Mouse (Mus musculus): Measurements from ENCODE around the gene Il6st.

Gene Il6st

GRCm38 (mm10) chr13:112447108-112447665, 16.7 kb upstream of the Il6st start:
- DNase-seq = no peak

DNA sequence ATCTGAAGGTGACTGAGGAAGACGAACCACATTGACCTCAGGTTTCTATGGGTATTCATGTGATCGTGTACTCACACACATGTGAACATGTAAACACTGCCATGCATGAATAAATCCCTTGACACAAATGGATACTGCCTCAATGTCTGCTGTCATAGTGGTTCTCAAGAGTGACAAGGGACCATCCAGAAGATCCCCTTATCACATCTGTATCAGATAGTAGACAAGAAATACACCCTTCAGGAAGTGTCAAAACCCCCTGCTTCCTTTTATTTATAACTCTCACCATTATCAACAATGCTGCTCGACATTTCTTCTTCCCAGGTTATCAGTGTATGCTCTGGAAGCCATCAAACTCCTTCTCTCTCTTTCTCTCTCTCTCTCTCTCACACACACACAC, 13.7 kb upstream of the Il6st start:
- no peak for DNase-seq

- DNase-seq = no peak
These were observed 6.5 kb upstream of the Il6st start for GRCm38 (mm10) chr13:112457366-112457765.

- no peak for DNase-seq
These were observed 5.9 kb upstream of the Il6st start for GRCm38 (mm10) chr13:112458016-112458415.

- DNase-seq = no peak
These were observed 5.3 kb upstream of the Il6st start for GRCm38 (mm10) chr13:112458435-112459018.

GRCm38 (mm10) chr13:112459956-112460355, 3.9 kb upstream of the Il6st start:
- no peak for DNase-seq

DNA sequence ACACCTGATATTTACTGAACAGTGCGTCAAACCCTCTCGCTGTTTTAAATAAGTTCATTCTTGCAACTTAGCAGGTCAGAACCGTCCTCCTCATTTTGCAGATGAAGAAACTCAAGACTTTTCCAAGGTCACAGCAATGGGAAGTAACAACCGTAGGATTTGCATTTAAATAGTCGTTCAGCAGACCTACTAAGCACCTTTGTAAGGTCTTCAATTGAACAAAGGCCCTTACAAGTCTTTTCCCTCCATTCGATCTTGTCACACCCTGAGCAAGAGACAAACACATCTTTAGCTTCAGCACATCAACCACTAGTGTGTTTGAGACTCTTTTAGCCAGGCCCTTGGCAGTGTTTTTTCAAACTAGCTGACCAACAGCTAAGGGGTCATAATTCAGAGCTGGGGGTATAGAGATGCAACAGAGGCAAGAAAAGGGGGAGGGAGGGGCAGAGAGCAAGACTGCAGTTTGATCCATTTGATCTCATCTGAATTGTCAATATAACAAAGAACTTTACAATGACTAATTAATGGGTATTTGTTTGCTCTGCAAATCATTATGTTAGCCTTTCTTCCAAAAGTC, 1.4 kb upstream of the Il6st start:
- DNase-seq = no peak

DNA sequence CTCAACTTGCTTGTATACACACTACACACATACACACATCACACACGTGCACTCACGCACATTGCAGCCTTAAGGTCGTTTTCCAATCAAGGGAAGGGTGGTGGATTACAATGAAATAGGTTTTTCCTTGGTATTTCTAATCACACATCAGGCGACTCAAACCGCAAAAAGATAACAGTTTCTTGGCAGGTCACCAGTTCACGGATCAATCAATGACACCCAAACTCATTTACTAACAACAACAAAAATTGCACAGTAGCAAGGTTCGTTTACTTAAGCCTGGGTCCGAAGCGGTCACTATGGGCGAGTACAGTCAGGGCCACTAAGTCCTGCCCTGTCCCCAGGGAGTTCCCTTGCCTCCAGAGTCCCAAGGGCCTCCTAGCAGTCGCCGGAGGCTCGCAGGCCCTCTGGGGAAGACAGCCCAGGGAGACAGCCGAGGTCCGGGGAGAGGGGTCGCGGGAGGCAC, 500 bp upstream of the Il6st start:
- no peak for DNase-seq

- peak; percentile 34 for DNase-seq
These were observed 887 bp downstream of the Il6st start for GRCm38 (mm10) chr13:112464626-112465287.

DNA sequence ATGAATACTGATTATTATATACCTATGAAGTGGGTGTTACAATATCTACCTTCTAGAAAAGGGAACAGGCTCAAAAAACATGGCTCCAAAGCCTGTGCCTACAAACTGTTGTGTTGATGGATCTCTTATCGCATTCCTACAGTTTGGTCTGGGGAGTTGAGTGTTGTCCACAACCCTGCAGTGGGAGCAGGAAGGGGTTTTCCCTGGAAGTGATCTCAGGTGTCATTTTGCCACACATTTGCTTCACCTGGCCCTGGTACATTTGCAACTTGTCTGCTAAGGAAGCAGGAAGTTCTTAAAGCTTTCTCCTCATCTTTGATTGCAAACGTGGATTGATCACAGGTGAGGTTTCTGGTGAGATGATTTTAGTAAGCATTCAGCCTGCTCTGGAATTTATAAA, 1.7 kb downstream of the Il6st start:
- DNase-seq = no peak

DNA sequence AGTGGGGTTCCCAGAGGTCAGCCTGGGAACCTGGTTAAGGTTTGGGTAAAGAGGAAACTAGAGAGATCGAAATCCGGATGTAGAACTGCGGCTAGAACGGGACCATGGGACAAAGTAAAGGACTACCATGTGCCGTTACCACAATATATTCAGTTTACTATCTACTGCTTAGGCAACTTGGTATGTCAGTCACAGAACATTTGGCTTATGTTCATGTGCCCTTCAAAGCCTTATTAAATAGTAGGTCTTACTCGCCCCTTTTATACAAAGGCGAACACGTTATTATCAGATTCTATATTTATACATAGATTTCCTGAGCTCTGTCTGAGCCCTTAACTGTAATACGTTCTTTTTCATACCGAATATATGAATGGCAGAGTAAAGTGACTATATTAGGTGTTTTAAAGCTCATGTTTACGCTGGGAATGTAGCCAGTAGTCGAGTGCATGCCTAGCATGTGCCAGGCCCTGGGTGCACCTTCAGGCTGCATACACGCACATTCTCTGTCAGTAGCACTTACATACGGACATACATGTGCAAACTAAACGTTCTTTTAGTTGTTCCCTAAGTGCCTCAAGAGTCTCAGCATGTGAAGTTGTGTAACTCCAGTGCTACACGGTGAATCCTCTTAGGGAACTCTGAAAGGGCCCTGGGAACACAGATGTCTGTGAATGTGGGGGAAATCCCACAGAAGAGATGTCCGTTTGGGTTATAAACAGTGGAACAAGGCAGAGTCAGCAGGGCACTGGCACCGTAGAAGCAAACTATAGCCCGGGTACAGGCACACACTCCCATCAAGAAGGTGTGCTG, 2.5 kb downstream of the Il6st start:
- no peak for DNase-seq

- no peak for DNase-seq
These were observed 3.0 kb downstream of the Il6st start for GRCm38 (mm10) chr13:112466946-112467255.

- DNase-seq = no peak
These were observed 3.5 kb downstream of the Il6st start for GRCm38 (mm10) chr13:112467384-112467783.

GRCm38 (mm10) chr13:112469491-112469890, 5.6 kb downstream of the Il6st start:
- no peak for DNase-seq

GRCm38 (mm10) chr13:112471201-112471600, 7.3 kb downstream of the Il6st start:
- DNase-seq = no peak

DNA sequence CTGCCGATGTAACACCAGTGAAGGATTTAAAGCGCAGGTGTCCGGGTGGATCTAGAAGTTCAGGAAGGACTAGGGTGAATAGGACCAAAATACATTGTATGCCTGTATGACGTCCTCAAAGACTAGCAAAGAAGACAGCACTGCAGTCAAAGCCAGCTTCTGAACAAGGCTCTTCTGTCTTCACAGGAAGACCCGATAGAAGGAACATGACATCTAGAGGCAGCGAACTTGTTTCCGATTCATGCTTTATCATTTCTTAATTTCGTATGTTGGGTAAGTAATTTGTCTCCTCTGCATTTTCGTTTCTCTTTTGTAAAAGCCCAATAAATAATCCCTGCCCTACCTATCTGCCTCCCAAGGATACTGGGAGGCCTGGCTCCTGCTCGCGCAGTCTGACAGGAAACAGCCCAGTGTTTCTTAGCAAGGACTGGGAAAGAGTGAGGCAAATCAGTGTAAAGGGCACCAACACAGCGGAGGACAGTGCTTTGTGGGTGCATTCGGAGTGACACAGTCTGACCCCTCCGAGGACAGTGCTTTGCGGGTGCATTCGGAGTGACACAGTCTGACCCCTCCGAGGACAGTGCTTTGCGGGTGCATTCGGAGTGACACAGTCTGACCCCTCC, 8.6 kb downstream of the Il6st start:
- DNase-seq = no peak

DNA sequence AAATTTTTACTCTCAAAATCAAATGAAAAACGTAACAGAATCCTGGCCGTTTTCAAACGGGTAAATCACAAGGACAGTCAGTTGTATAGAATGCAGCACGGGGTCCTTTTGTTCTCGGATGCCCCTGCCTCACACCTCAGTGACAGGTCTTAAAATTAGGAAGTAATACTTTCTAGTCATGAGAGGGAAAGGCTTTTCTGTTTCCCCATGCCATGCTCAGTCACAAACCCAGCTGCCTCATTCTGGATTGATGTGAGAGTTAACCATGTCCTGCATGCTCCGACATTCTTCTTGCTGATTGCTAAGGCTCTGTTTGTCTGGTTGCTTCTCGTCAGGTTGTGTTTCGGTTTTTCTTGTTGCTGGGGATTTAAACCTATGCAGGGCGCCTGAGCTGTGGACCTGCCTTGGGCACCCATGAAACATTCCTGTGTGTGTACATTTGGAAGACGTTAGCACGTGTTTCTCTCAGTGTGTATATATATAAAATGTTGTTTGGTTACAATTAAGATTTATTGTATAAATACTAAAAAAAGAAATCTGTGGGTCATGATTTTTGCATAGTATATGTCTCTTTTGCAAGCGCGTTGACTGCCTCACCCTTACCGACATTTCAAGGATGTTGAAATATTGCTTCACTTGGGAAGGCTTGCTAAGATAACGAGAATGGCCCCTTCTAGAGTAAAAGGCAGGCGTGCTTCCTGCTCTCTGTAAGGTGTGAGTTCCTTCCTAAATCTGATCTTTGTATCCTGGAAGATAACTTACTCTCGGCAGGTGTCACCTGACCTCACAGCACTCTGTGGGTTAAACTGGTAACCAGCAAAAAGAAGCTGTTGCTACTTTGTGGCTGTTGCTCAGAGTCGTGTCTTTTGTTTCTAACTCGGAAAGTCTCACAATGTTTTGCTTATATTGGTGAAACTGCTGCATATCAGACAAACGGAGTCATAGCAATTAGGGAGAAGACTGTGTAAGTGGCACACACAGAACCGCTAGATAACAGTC, 10.2 kb downstream of the Il6st start:
- DNase-seq = no peak

DNA sequence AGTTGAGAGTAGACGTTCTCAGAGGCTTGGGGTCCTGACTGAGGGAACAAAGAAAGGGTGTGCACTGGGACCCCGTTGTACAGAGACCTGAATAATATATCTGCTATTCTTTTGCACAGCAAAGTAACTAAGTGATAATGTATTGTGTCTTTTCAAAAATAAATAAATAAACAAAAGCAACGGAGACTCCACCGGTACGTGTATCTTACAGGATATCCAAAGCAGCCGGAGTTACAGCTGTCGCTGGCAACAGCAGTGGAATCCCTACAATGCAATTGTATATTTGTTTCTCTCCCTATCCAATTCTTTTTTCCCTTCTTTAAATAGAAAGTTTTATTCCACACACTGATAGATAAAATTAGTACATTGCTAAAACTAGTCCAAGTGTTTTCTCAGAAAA, 15.2 kb downstream of the Il6st start:
- no peak for DNase-seq

DNA sequence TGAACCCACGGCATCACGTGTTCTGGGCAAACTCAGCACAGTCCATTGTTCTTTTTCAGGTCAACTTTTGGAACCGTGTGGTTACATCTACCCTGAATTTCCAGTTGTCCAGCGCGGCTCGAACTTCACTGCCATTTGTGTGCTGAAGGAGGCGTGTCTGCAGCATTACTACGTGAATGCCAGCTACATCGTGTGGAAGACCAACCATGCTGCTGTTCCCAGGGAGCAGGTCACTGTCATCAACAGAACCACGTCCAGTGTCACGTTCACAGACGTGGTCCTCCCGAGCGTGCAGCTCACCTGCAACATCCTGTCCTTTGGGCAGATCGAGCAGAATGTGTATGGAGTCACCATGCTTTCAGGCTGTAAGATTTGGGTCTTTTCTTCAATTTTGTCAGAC, 16.1 kb downstream of the Il6st start:
- DNase-seq = no peak

GRCm38 (mm10) chr13:112482525-112482924, 18.7 kb downstream of the Il6st start:
- no peak for DNase-seq

- no peak for DNase-seq
These were observed 19.1 kb downstream of the Il6st start for GRCm38 (mm10) chr13:112483015-112483414.

- DNase-seq = no peak
These were observed 22.4 kb downstream of the Il6st start for GRCm38 (mm10) chr13:112486236-112486635.

Measured in kidney, postnatal 10 days (tissue).